Mouse (Mus musculus): ENCODE results near the gene Filip1l.

DNA sequence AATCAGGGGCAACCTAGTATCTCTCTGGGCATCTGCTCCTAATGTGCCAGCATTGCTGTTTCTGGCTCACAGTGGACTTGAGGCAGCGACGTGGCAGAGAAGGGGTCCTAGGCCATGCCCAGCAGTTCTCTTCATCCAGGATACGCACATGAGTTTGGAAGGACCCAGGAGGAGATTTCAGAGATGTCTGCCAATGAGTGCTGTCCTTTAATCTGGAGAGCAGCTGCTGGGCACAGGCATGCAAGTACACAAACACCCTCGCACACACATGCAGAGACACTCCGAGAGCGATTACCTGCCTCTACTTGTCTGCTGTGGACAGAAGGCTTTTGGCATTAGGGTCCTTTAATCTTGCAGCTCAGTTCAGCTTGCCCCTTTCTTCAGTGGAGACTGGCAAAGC is at the start of gene Filip1l:
- TF ChIP-seq CTCF (IDR thresholded peaks at IDR 0.05; ENCODE audit: insufficient read depth, low read depth, low read length) (no peak), POLR2A (IDR thresholded peaks at IDR 0.05; ENCODE audit: insufficient read depth, low read depth, low read length) (no peak)

Measured in olfactory bulb, adult 2 months (tissue).